Mouse (Mus musculus) spleen, postnatal 10 days (tissue): Measurements from ENCODE around the gene Ppia.
A peak's percentile ranks its signal among the peaks of the same experiment; 100 is the strongest.
"Not testable (repeated sequence)": the region's sequence is repeated elsewhere in the genome, so short reads cannot be mapped to it uniquely, and the experiment has no call there.

Experiments
- DNase-seq, 2 experiments: peaks; one replicate each; pipeline ENCODE4 v3.0.0; 2021 to 2022; ENCODE audit warnings: low spot score in 2 of 2

Ppia gene

DNA sequence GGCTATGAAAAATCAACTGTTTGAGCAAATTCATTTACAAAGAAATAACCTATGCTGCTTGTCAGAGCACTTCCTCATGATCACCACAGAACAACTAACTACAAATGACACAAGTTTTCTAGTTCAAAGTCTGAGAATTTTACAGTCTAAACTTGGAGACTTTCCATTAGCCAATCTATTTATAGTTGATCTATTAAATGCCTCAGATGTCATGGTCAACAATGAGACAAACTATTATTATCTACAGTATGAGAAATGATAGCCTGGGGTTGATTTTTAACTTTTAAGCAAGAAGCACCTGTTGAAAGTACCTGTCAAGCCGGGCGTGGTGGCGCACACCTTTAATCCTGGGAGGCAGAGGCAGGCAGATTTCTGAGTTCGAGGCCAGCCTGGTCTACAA is 27.3 kb downstream of the Ppia start:
- no peak for DNase-seq

DNA sequence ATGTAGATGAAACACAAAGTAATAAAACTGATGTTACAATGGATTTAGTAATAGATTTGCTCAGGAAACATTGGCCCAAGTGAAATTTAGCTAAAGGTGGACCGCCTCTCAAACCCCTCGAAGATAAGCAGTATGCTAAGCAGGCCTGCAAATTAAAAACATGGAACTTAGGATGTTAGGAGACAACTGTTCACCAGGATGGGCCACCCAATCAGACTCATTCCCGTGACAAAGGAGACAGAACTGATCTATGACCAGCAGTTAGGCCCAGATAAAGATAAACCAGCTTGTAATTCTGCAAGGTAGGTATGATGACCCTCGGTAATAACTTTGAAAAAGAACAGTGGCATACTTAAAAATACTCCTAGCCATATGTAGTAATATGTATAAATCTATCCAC is 27.9 kb downstream of the Ppia start:
- no peak for DNase-seq

DNA sequence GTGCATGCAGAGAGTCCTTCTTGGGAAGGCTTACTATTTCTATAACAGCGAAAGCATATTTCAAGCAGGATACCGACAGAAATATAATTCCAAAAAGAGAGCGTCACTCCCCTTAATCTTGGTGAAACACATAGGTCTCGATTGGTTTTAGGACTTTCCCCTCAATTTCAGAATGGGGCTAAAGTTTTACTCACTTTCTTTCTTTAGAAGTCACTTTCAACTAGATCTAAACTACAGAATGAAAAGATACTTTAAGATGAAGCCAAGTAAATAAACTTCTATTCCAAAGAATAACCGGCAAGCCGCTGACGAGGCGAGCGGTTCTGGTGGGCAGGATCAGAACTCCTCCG is 28.5 kb downstream of the Ppia start:
- DNase-seq: no peak

DNA sequence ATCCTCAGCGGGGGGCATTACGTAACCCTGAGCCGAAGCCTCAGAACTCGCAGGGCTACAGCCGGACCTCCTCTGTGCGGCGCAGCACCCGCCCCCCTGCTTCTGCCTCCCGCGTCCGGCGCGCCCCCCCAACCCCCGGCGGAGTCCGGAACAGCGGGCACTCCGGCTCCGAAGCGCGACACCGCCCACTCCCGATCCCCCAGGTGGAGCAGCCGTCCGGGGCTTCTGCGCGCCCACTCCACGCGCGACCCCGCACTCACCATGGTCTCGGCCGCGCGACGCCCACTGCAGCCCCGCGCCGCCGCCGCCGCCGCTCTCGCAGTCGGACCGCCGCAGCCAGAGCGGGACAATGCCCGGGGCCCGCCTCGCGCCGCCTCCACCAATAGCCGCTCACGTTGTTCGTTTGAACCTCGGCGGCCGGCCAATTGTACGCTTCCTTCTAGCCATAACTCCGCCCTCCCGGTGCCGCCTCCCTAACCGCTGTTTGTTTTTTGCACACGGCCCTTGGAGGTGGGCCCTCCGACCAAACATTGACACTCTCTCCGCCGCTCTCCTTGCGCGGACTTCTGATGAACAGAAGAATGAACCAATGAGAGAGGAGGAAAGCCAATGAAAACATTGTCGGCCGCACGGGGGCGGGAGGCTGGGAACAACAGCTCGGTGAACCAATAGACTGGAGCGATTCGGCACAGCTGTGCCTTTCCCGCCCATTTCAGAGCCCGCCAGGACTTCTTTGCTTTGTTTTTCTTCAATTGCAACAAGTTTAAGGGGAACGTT is 29.0 kb downstream of the Ppia start, which contains the start of gene H2afv:
Gene H2afv, minus strand, starts transcription at position 367 of the 777 bp plus-strand sequence.
- peak; percentile 96 to 99 for DNase-seq

DNA sequence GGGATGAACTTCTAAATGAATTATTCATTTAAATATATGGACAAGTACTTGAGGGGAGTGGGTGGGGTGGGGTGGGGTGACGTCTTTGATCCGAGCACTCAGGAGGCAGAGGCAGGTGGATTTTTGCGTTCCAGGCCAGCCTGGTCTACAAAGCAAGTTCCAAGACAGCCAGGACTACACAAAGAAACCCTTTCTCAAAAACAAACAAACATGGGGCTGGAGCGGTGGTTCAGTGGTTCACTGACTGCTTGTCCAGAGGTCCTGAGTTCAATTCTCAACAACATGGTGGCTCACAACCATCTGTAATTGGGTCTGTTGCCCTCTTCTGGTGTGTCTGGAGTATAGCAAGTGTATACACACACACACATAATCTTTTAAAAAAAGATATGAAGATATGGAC is 30.2 kb downstream of the Ppia start:
- no peak for DNase-seq

DNA sequence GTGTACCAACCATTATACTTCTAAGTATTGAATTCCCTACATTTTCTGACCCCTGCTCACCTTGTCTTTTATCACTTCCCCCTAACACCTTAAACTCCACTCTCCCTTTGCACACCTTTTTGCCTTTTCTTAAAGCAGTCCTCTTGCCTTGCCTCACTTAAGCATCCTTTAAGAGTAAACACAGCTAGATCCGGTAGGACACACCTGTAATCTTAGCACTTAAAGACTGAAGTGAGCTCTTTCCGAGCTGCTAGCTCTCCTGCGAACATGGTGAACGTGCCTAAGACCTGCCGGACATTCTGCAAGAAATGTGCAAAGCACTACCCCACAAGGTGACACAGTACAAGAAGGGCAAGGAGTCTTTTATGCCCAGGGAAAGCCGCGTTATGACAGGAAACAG is 30.7 kb downstream of the Ppia start:
- no peak for DNase-seq

DNA sequence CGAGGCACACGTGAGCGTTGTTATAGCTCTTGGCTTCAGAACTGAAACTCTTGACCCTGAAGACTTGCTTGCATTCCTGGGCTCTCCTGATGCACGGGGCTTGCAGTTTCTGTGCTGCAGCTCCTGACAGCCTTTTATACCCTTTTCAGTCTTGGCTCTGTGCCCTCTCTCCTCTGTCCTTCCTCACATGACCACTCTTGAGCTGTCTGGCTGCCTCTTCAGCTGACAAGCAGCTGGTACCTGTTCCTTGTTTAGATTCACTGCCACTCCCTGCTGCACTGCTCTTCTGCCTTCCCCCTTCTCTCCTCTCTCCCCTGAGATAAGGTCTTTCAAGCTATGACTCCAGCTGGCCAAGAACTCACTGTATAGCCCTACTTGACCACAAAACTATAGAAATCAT is 32.2 kb downstream of the Ppia start:
- no peak for DNase-seq

DNA sequence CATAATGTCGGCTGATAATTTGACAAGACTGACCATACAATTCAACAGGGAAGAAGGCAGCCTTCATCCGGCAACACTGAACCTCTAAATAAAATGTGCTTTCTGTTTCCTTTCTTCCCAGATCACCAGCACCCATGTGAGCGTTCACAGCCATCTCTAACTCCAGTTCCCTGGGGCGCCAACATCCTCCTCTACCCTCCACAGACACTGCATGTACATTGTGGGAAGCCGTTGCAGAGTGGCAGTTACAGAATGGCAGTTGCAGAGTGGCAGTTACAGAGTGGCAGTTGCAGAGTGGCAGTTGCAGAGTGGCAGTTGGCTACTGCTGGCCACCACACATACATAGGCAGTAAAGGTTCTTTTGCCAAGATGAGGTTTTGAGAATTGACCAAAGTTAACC is 32.9 kb downstream of the Ppia start:
- DNase-seq: not testable (repeated sequence)

DNA sequence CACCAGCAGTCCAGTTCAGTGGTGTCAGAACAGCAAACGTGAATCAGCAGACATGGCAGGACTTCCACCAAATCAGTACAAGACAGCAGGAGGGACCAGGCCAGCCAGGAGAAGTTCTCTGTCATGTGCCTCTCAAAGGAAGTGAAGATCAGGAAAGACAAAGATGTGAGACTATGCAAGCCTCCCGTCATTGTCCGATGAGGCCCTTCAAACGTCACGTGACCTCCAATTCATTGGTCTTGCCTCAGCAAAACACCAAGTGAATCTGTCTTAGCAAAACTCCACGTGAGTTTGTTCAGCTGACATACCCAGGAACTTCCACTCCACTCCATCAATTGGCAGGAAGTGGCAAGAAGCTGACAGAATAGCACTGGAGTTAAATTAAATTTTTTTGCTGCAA is 40.8 kb downstream of the Ppia start:
- DNase-seq: no peak

DNA sequence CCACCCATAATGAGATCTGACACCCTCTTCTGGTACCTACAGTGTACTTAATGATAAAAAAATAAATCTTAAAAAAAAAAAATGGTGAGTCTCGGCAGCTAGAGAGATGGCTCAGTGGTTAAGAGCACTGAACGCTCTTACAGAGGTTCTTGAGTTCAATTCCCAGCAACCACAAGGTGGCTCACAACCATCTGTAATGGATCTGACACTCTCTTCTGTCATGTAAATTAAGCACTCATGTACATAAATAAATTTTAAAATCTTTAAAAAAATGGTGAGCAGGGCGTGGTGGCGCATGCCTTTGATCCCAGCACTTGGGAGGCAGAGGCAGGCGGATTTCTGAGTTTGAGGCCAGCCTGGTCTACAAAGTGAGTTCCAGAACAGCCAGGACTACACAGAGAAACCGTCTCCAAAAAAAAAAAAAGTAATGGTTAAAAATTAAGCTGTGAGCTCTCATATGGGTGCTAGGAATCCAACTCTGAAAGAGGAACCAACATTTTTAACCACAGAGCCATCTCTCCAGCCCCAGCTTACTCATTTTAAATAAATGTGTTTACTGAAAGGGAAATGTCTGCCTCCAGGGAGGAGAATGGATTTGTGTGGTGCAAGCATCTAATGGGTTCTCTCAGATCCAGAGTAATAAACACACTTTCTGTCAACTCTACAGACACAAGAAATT is 48.1 kb downstream of the Ppia start:
- DNase-seq: no peak

DNA sequence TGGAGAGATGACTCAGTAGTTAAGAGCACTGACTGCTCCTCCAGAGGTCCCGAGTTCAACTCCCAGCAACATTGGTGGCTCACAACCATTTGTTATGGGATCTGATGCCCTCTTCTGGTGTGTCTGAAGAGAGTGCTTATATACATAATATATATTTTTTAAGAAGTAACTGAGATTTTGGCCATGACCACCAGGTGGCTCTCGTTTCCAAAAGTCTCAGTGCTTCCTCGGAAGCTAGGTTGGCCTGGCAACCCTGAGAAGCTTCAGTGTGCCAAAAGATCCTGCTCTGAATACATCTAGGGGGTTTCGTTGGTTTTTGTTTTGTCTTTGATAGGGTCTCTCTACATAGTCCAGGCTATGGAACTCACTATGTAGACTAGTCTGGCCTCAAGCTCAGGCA is 49.9 kb downstream of the Ppia start:
- peak; percentile 49 to 78 for DNase-seq

DNA sequence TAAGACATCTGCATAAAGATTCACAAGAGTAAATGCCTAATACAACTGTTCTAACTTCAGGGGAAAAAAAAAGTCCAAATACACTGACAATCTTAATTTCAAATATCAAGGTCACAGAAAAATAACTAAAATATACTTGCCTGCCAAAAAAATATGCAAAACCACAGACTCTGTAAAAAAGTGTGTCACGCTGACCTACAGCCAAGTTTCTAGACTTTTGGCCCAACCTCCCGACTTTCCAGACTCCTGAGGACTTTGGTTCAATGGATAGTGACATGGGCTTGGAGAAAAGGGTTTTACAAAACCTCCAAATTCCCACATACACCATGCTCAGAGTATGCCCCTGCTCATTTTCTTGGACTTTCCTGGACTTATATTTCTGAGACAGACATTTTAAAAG is 53.3 kb downstream of the Ppia start:
- no peak for DNase-seq
